Mouse (Mus musculus) forebrain, postnatal 0 days (tissue): Measurements from ENCODE around the gene Efcab11. TPM values are rescaled to one million over a fixed set of nuclear protein-coding genes. Genes with fewer than 3 reads are reported as not detected.

ENCODE experiments used
- ATAC-seq: fragments of 200-750 bp; cut with Nextera tagmentation; 2 replicates; pipeline ENCODE4 v1.8.0; 2017; ENCODE audit warnings: mild to moderate bottlenecking, moderate library complexity
- DNase-seq: peaks from one replicate; pipeline ENCODE4 v3.0.0-alpha.2; 2015
- H3K27ac ChIP-seq: fragments of 300-500 bp; sonication (generic); 2 replicates; pipeline ENCODE4 v1.5.1; 2014; ENCODE audit warnings: low read depth, mild to moderate bottlenecking, antibody characterized with exemption, low read length, moderate library complexity, mixed read lengths
- H3K27me3 ChIP-seq: fragments of 300-500 bp; sonication (generic); 2 replicates; pipeline ENCODE4 v1.6.1; 2014; ENCODE audit warnings: mild to moderate bottlenecking, low read length, mixed read lengths; ENCODE audit not compliant: insufficient read depth
- H3K36me3 ChIP-seq: fragments of 300-500 bp; sonication (generic); 2 replicates; pipeline ENCODE4 v1.6.1; 2014; ENCODE audit warnings: mild to moderate bottlenecking, moderate library complexity; ENCODE audit not compliant: insufficient read depth
- H3K4me1 ChIP-seq: fragments of 300-500 bp; sonication (generic); 2 replicates; pipeline ENCODE4 v1.6.1; 2014; ENCODE audit warnings: antibody characterized with exemption; ENCODE audit not compliant: insufficient read depth
- H3K4me2 ChIP-seq: fragments of 300-500 bp; sonication (generic); 2 replicates; pipeline ENCODE4 v1.6.1; 2014; ENCODE audit warnings: low read depth, mild to moderate bottlenecking, moderate library complexity
- H3K4me3 ChIP-seq: fragments of 300-500 bp; sonication (generic); 2 replicates; pipeline ENCODE4 v1.5.1; 2014; ENCODE audit warnings: low read depth, low read length, mixed read lengths
- H3K9ac ChIP-seq: fragments of 300-500 bp; sonication (generic); 2 replicates; pipeline ENCODE4 v1.6.1; 2014; ENCODE audit warnings: mild to moderate bottlenecking
- H3K9me3 ChIP-seq: fragments of 300-500 bp; sonication (generic); 2 replicates; pipeline ENCODE4 v1.6.1; 2016; ENCODE audit warnings: low read length
- CTCF ChIP-seq: sonication (generic); IDR thresholded peaks from 2 replicates; pipeline ENCODE4 v1.5.1; 2016; ENCODE audit warnings: antibody characterized with exemption, control low read depth, low read depth
- WGBS: fragments of 180-500 bp; shearing (Covaris S2); extraction: QIAGEN DNeasy Blood & Tissue Kit; methylation state at CpG from one replicate; pipeline ENCODE4 v1.1.7; 2014; 5-methylcytosine and 5-hydroxymethylcytosine counted together
- polyA plus RNA-seq: library from polyadenylated mRNA; unstranded; fragments of >200 nt; fragmentation: Nextera tagmentation; extraction: Ambion mirVana; gene quantifications from 2 replicates; pipeline ENCODE4 v1.2.1, GENCODE M21; 2015
- total RNA-seq: library from RNA; depleted of rRNA; stranded (reverse); fragments of >200 nt; gene quantifications from 2 replicates; pipeline ENCODE4 v1.2.3, GENCODE M21; 2014; rRNA removed

Gene Efcab11
- total RNA-seq (3.3 and 3.4 TPM in 2 replicates), polyA plus RNA-seq (3.3 and 3.7 TPM in 2 replicates)

DNA sequence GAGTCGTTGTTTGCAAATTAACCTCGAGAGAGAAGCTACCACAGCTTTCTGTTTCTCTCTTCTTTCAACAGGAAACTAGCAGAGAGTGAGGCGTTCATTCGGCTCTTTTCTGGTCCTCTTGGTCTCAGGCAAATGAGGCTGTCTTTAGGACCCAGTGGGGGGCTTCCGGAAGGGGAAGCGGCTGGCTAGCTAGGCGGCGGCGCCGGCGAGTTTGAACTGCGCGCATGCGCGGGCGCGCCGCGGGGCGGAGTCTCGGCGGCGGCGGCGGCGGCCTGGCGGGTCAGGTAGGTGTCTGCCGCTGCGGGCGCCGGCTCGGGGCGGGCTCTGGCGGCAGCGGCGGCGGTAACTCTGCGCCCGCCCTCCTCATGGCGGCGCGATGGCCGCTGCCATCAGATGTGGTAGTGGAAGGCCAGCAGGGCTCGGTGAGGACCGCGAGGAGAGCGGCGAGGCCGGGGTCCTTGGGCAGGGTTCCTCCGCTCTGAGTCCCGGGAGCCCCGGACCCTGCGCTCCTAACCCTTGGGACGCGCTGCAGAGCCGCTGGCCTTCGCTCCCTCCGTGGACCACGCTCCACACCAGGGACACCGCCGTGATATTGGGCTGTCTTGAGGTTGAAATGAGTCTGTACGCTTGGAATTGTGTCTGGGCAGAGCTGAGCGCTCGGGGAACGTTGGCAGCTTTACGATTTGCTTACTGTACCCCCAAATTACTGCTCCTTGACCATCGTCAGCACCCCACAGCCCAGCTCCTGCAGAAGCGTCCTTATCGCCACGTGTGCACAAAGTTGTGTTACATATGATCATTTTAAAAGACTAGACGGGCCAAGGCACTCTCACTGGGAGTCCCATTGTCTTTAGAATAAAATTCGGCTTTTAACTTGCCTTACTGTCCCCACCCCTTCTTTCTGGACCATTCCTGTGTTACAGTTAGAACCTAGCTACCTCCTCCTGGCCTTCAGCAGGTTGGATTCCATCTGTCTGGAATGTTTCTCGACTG lies at the start of gene Efcab11, which contains the start of gene Tdp1:
Efcab11 (minus strand) TSS at position 171 of the 993 bp plus-strand sequence.
Tdp1 (plus strand) TSS at position 249 of the 993 bp plus-strand sequence.
- under 1% methylated on average over 73 of the region's 73 CpGs for WGBS
- DNase-seq (peak; percentile 96), ATAC-seq (peak; percentile 88)
- Histone ChIP-seq H3K4me3 (peak within 1 kb of the TSS; percentile 90), H3K36me3 (no peaks in the 10 kb centered on the region), H3K27me3 (no peaks in the 10 kb centered on the region), H3K9me3 (no peaks in the 10 kb centered on the region), H3K27ac (peak within 1 kb of the TSS; percentile 76), H3K9ac (peak within 1 kb of the TSS; percentile 80), H3K4me1 (0 out of 2 replicates have a peak, but pooled peaks cover 5% of the 10 kb centered on the region), H3K4me2 (peak within 1 kb of the TSS; percentile 89)
- peak; percentile 28; the same call in 1 of the 2 replicates for TF ChIP-seq CTCF

DNA sequence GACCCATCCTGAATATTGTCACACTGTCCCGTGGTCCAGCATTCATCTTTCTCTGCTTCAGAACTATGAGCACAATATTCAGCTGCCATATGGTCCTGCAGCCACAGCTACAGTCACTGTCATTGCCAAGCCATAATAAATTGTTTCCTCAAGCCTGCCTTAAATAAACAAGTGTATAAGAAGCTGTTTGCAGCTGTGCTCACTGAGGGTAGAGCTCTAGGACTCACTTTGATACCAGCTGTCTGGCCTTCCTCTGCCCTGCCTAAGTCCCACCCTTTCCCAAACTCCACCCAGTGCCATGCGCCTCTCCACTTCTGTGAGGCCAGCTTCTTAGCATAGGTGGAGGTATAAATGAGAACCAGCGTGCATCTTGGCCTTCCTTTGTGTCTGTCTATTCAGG lies 49.4 kb upstream of the Efcab11 start:
- DNase-seq (no peak), ATAC-seq (no peak)
- H3K4me3 ChIP-seq: no peak overlapping the region
- H3K36me3 ChIP-seq: peaks cover 28% of the 10 kb centered on the region
- no peak for TF ChIP-seq CTCF
- H3K4me2 ChIP-seq: no peak overlapping the region
- H3K27me3 ChIP-seq: no peaks in the 10 kb centered on the region
- H3K9me3 ChIP-seq: no peaks in the 10 kb centered on the region
- WGBS: 89% methylated on average over 3 of the region's 3 CpGs
- no peaks in the 10 kb centered on the region for H3K4me1 ChIP-seq
- H3K27ac ChIP-seq: no peak overlapping the region
- no peak overlapping the region for H3K9ac ChIP-seq

DNA sequence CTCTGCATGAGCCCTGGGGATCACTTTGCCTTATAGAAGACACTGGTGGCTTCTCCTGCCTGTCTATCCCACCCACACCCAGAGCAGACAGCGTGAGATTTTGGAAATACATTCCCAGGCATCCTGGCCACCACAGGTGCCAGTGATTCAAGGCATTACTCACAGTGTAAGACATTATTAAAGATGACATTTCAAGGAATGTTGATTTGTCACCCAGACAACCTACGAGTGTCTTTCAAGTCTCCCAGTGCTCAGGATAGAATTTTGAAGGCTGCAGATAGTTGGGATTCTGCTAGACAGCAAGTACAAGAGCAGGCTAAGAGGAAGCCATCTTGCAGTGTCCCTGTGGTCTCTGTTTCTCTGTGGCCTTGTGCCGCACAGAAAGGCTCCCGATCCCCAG lies 48.0 kb upstream of the Efcab11 start:
- TF ChIP-seq CTCF: no peak
- Histone ChIP-seq H3K4me1 (no peaks in the 10 kb centered on the region), H3K9me3 (no peaks in the 10 kb centered on the region), H3K4me2 (no peak overlapping the region), H3K9ac (no peak overlapping the region), H3K36me3 (peaks cover 36% of the 10 kb centered on the region), H3K4me3 (no peak overlapping the region), H3K27ac (no peak overlapping the region), H3K27me3 (no peaks in the 10 kb centered on the region)
- DNase-seq (no peak), ATAC-seq (no peak)
- 93% methylated on average over 4 of the region's 4 CpGs for WGBS

DNA sequence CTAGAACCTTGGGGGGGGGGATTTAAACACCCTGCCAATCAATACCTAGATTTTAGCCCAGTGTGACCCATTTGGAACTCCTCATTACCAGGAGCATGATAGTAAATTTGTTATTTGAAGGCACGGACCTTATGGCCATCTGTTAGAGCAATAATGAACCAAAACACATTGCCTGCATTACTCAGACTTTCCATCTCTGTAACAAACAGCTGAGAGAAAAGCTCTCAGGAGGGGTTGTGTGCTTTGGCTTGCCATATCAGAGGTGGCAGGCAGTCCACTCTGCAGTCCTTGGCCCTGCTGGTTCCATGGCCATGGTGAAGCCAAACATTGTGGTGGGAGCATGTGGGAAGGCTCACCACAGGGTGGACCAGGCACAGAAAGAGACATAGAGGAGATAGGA lies 44.9 kb upstream of the Efcab11 start:
- H3K9ac ChIP-seq: no peak overlapping the region
- H3K27me3 ChIP-seq: no peaks in the 10 kb centered on the region
- TF ChIP-seq CTCF: no peak
- H3K4me3 ChIP-seq: no peak overlapping the region
- no peaks in the 10 kb centered on the region for H3K4me1 ChIP-seq
- no peak for ATAC-seq
- 58% methylated on average over 1 of the region's 1 CpGs for WGBS
- DNase-seq: no peak
- peaks cover 26% of the 10 kb centered on the region for H3K36me3 ChIP-seq
- H3K9me3 ChIP-seq: no peaks in the 10 kb centered on the region
- no peak overlapping the region for H3K4me2 ChIP-seq
- no peak overlapping the region for H3K27ac ChIP-seq

DNA sequence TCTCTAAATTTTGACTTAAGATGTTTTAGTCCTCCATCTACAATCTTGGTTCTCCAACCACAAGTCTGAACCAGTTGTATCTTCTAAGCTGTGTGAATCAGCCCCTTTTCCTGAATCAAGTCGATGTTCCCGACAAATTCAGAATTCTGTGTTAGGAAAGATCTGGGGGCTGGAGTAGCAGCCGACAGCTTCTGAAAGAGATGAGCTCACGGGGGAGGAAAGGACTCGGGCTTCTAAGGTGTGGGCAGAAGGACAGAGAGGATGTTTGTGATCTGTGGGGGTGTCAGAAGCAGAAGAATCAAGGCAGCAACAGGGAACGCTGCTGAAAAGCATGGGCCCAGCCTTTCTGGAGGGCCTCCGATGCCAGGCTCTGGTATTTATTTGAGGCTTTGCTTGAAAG lies 44.1 kb upstream of the Efcab11 start:
- Histone ChIP-seq H3K27me3 (no peaks in the 10 kb centered on the region), H3K4me3 (no peak overlapping the region), H3K36me3 (peaks cover 26% of the 10 kb centered on the region), H3K9ac (no peak overlapping the region), H3K9me3 (no peaks in the 10 kb centered on the region), H3K27ac (no peak overlapping the region), H3K4me1 (peaks cover under 1% of the 10 kb centered on the region; the same call in 1 of the 2 replicates), H3K4me2 (no peak overlapping the region)
- 89% methylated on average over 7 of the region's 7 CpGs for WGBS
- no peak for ATAC-seq
- DNase-seq: no peak
- TF ChIP-seq CTCF: no peak

DNA sequence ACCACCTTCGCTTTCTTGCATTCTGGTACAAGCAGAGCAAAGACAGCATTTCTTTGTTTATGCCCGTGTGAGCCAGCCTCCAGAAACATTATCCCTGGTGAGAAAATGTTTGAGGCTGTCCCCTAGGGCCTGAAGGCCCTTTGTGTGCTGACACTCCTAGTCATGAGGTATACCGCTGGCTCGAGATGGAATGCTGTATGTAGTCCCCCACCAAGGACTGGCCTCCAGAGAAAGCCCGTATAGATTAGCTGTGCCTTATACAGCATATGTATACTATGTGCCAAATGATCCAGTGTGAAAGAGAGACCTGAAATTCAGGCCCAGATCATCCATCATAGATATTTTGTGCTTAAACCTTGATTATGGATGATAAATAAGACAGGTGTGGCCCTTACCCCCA lies 39.5 kb upstream of the Efcab11 start:
- 0 out of 2 replicates have a peak, but pooled peaks have one; percentile 11 for ATAC-seq
- Histone ChIP-seq H3K9ac (no peak overlapping the region), H3K4me2 (no peak overlapping the region), H3K4me1 (peaks cover 5% of the 10 kb centered on the region), H3K27me3 (no peaks in the 10 kb centered on the region), H3K4me3 (no peak overlapping the region), H3K36me3 (peaks cover 22% of the 10 kb centered on the region), H3K27ac (peak overlapping the region; percentile 72), H3K9me3 (no peaks in the 10 kb centered on the region)
- no peak for TF ChIP-seq CTCF
- no peak for DNase-seq
- WGBS: 40% methylated on average over 5 of the region's 5 CpGs

DNA sequence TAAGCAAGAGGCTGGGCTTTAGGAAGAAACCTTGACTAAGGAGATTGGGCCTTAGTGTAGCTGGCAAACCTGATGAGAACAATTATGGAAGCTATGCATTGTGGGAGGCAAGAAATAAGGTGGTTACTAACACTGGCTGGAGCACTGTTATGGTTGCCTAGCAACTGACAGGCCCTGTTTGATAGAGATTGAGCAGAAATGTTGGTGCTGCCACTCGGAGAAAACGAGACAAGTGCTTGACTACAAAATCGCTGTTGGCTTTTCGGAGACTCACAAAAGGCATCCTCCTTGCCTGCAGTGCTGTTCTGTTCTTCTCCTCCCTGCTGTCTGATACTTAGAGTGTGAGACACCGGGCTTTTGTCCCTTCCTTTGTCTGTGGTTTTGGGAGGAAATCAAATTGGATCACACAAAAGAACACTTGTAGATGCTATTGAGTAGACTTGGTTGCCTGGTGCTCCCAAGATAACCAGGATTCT lies 38.9 kb upstream of the Efcab11 start:
- DNase-seq (peak; percentile 71), ATAC-seq (peak; percentile 89)
- Histone ChIP-seq H3K9ac (no peak overlapping the region), H3K27ac (peak overlapping the region; percentile 72), H3K9me3 (no peaks in the 10 kb centered on the region), H3K27me3 (no peaks in the 10 kb centered on the region), H3K4me3 (no peak overlapping the region), H3K4me2 (no peak overlapping the region), H3K4me1 (peaks cover 5% of the 10 kb centered on the region), H3K36me3 (peaks cover 25% of the 10 kb centered on the region)
- no peak for TF ChIP-seq CTCF
- 6% methylated on average over 5 of the region's 5 CpGs for WGBS
